Mouse (Mus musculus) lung, adult 18-20 months (tissue): Measurements from ENCODE around the gene Cpvl.

Experiments
- DNase-seq, 2 experiments: peaks; one replicate each; pipeline ENCODE4 v3.0.0; 2022; ENCODE audit warnings: mixed read lengths in 2 of 2

The Cpvl gene

GRCm38 (mm10) chr6:53926197-53926596 lies 52.3 kb downstream of the Cpvl start:
- DNase-seq = peak; percentile 43 to 70

GRCm38 (mm10) chr6:53925192-53925591 lies 53.3 kb downstream of the Cpvl start:
- DNase-seq = peak in 1 of 2 experiments; percentile 10

- no peak for DNase-seq
Measured at GRCm38 (mm10) chr6:53920041-53920440, 58.4 kb downstream of the Cpvl start.

GRCm38 (mm10) chr6:53917026-53917558 lies 61.4 kb downstream of the Cpvl start:
- peak in 1 of 2 experiments; percentile 54 for DNase-seq

GRCm38 (mm10) chr6:53915347-53915746 lies 63.1 kb downstream of the Cpvl start:
- DNase-seq = peak in 1 of 2 experiments; percentile 26

- no peak for DNase-seq
Measured at GRCm38 (mm10) chr6:53913151-53913550, 65.3 kb downstream of the Cpvl start.

GRCm38 (mm10) chr6:53912112-53912782 lies 66.2 kb downstream of the Cpvl start:
- DNase-seq = no peak

GRCm38 (mm10) chr6:53909986-53910385 lies 68.5 kb downstream of the Cpvl start:
- no peak for DNase-seq

- no peak for DNase-seq
Measured at GRCm38 (mm10) chr6:53909446-53909845, 69.0 kb downstream of the Cpvl start.

GRCm38 (mm10) chr6:53906871-53907270 lies 71.6 kb downstream of the Cpvl start:
- no peak for DNase-seq

GRCm38 (mm10) chr6:53906051-53906462 lies 72.4 kb downstream of the Cpvl start:
- peak; percentile 19 to 22 for DNase-seq

GRCm38 (mm10) chr6:53905576-53905975 lies 72.9 kb downstream of the Cpvl start:
- DNase-seq = no peak

- DNase-seq = no peak
Measured at GRCm38 (mm10) chr6:53904703-53905395, 73.6 kb downstream of the Cpvl start.

- no peak for DNase-seq
Measured at GRCm38 (mm10) chr6:53904186-53904585, 74.3 kb downstream of the Cpvl start.

- DNase-seq = no peak
Measured at GRCm38 (mm10) chr6:53901741-53902140, 76.7 kb downstream of the Cpvl start.

GRCm38 (mm10) chr6:53897872-53898464 lies 80.5 kb downstream of the Cpvl start:
- no peak for DNase-seq

- DNase-seq = no peak
Measured at GRCm38 (mm10) chr6:53897126-53897525, 81.3 kb downstream of the Cpvl start.

GRCm38 (mm10) chr6:53893731-53894130 lies 84.7 kb downstream of the Cpvl start:
- DNase-seq = no peak

- no peak for DNase-seq
Measured at GRCm38 (mm10) chr6:53891109-53891508, 87.4 kb downstream of the Cpvl start.

- DNase-seq = no peak
Measured at GRCm38 (mm10) chr6:53884931-53885330, 93.5 kb downstream of the Cpvl start.

GRCm38 (mm10) chr6:53884496-53884895 lies 94.0 kb downstream of the Cpvl start:
- DNase-seq = peak in 1 of 2 experiments; percentile 17

GRCm38 (mm10) chr6:53883405-53883804 lies 95.1 kb downstream of the Cpvl start:
- DNase-seq = no peak

- DNase-seq = no peak
Measured at GRCm38 (mm10) chr6:53881623-53882022, 96.8 kb downstream of the Cpvl start.

- no peak for DNase-seq
Measured at GRCm38 (mm10) chr6:53881235-53881606, 97.2 kb downstream of the Cpvl start.
